Mouse (Mus musculus) colon, adult 2 months (tissue): Measurements from ENCODE around the gene Fbxw5. TPM values are rescaled to one million over a fixed set of nuclear protein-coding genes. Genes with fewer than 3 reads are reported as not detected.

Experiments used
- polyA plus RNA-seq: library from polyadenylated mRNA; depleted of rRNA; stranded (reverse); fragments of >200 nt; gene quantifications from 2 replicates; pipeline ENCODE4 v1.2.3, GENCODE M21; 2012; rRNA removed

The Fbxw5 gene
- polyA plus RNA-seq, result 23.6 and 29.7 TPM in 2 replicates

GRCm38 (mm10) chr2:25500576-25501405 lies at the start of gene Fbxw5:
Gene Fbxw5, plus strand, starts transcription at chr2:25500750.

DNA sequence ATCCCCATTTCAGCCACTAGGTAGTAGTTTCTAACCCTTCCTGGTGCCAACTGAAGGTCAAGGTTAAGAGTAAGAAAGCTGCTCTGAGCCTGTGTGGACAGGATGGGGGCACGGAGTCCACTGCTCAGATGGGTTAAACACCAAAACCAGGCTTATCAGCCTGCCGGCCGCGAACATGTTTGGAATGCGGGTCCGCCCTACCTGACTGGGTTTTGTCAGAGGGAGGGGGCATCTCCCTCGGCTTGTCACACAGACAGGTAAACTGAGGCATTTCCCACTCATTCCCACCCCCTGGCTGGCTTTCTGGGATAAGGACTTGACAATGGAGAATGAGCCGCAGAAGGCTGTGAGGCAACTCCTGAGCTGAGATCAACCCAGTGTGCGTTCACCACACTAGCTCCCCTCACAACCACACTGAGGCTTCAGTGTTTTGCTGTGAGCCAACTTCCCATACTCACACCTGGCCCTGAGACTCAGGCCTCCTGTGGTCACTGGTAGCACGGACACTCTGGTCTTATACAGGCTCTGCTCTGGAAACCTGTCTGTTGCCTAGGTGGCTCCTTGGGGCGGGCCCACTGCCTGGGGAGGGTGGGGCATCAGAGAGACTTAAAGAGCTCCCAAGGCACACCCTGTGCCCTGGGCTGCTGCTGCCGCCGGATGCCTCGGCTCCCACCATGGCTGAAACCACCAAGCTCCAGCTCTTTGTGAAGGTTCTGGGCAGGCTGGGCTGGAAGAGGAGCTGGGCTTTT lies 44.2 kb upstream of the Fbxw5 start, which contains the start of gene Clic3:
TSS of gene Clic3 (plus strand) at position 634 of the 749 bp plus-strand sequence.

DNA sequence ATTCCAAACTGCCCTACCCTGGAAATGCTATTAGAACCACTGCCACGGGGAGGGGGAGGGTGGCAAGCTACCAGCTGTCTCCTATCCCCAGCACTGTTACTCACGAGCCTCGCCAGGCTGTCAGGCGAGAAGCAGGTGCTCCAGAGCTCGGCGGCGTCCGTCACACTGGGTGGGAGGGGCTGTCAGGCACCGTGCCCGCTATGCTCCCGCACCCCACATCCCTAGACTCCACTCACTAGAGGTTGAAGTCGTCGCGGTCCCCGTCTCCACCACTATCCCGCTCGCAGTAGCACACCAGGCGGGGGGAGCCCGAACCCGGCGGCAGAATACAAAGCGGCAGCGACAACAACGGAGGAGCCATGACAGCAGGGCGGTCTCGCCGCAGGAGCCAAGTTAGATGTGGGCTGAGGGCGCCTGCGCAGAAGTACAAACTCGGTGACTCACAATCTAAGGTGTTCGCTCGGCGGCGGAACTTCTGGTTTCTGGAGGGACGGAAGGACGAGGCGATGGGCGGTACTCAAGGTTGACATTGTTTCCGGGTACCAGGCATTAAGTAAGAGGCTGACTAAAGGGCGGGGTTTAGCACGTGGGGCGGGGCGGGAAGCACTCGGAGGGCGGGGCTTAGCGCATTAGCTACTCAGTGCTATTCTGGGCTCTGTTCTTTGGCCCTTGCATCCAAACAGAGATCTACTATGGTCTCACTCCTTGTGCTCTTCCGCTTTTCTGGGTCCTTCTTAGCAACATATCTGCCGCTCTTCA lies 39.8 kb upstream of the Fbxw5 start, which contains the start of gene Paxx:
TSS of gene Paxx (minus strand) at position 544 of the 759 bp plus-strand sequence.

DNA sequence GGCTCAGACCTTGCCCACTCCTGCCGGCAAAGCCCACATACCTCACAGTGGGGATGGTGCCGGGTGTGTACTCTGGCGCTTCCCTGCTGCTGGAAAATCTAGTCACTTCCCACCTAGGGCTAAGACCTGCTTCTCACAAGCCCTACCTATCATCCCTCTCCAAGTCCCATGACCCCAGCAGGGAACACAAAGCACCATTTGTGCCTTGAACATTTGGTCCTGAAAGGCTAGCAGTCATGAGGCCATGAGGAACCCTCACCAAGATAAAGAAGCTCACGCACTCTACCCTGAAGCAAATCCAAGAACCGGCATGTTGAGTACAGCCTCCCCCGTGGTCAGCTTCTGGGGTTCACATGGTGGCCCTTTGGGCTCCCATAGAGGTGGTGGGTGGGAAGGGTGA lies 30.6 kb upstream of the Fbxw5 start, which contains the start of gene Ptgds:
TSS of gene Ptgds (minus strand) at position 78 of the 400 bp plus-strand sequence.

GRCm38 (mm10) chr2:25493476-25493961 lies 7.0 kb upstream of the Fbxw5 start, which contains the start of gene Lcn12:
Gene Lcn12, minus strand, starts transcription at chr2:25493911.

GRCm38 (mm10) chr2:25501593-25502486 lies 1.3 kb downstream of the Fbxw5 start, which contains the start of gene C8g:
Gene C8g, minus strand, starts transcription at chr2:25501719.

DNA sequence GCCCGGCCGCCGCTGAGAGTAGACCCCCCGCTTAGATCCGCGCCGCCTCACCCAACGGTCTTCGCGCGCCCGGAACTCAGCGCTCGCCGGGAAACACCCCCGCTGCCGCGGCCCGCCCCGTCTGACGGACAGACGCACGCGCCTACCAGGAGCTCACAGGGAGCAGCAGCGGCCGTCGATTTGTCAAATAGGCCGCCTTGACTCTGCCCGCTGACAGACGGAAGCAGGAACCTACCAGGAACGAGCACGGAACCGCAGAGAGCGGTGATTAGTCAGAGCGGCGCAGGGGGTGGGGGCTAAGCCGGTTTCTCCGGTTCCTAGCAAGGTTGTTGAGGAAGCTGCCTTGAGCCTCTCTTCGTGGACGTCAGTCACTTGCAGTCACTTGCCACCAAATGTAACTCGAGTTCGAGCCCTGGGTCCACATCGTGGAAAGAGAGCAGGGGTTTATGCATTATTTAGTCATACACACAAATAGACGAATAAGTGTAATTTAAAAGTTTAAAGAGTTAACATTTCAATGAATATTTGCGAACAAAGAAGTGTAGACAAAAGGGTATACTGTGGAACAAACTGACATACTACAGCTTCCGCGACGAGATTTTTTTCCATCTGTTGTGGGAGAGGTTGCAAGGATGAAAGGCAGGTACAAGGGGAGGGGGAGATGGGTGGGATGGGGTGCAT lies 46.4 kb downstream of the Fbxw5 start, which contains the start of gene Traf2:
TSS of gene Traf2 (minus strand) at position 130 of the 681 bp plus-strand sequence.

Other genes with a start within 250 kb of the Fbxw5 start
- gene Tmem203, start 245.3 kb upstream of the Fbxw5 start, polyA plus RNA-seq, result 39.1 and 59.2 TPM in 2 replicates
- 194 and 199 TPM in 2 replicates for gene Tprn, start 238.1 kb upstream of the Fbxw5 start, polyA plus RNA-seq
- 68.4 and 69.1 TPM in 2 replicates for gene Ssna1, start 228.3 kb upstream of the Fbxw5 start, polyA plus RNA-seq
- 80.9 and 85.4 TPM in 2 replicates for gene Anapc2, start 228.3 kb upstream of the Fbxw5 start, polyA plus RNA-seq
- not detected in 2 replicates for gene Tmem210, start 212.6 kb upstream of the Fbxw5 start, polyA plus RNA-seq
- 197 and 281 TPM in 2 replicates for gene Lrrc26, start 210.8 kb upstream of the Fbxw5 start, polyA plus RNA-seq
- gene Grin1, start 181.6 kb upstream of the Fbxw5 start, polyA plus RNA-seq, result 1.5 TPM in 2 replicates
- 15.6 and 17.3 TPM in 2 replicates for gene Man1b1, start 168.4 kb upstream of the Fbxw5 start, polyA plus RNA-seq
- gene Dpp7, start 144.4 kb upstream of the Fbxw5 start, polyA plus RNA-seq, result 37.3 and 38.5 TPM in 2 replicates
- gene Uap1l1, start 135.1 kb upstream of the Fbxw5 start, polyA plus RNA-seq, result 53.2 and 76.3 TPM in 2 replicates
- gene Sapcd2, start 128.4 kb upstream of the Fbxw5 start, polyA plus RNA-seq, result 24.4 and 27.1 TPM in 2 replicates
- gene Entpd2, start 104.9 kb upstream of the Fbxw5 start, polyA plus RNA-seq, result 66.7 and 73.6 TPM in 2 replicates
- 246 and 266 TPM in 2 replicates for gene Npdc1, start 101.4 kb upstream of the Fbxw5 start, polyA plus RNA-seq
- gene Fut7, start 77.5 kb upstream of the Fbxw5 start, polyA plus RNA-seq, result 0.19 and 0.25 TPM in 2 replicates
- gene Abca2, start 72.0 kb upstream of the Fbxw5 start, polyA plus RNA-seq, result 19.3 and 24.9 TPM in 2 replicates
- 1.6 and 2.1 TPM in 2 replicates for gene Clic3, start 43.9 kb upstream of the Fbxw5 start, polyA plus RNA-seq
- 66.2 and 79.3 TPM in 2 replicates for gene Paxx, start 39.7 kb upstream of the Fbxw5 start, polyA plus RNA-seq
- 0.21 and 0.37 TPM in 2 replicates for gene Ptgds, start 30.7 kb upstream of the Fbxw5 start, polyA plus RNA-seq
- not detected in 2 replicates for gene Lcn12, start 6.8 kb upstream of the Fbxw5 start, polyA plus RNA-seq
- 1.7 and 2.4 TPM in 2 replicates for gene C8g, start 969 bp downstream of the Fbxw5 start, polyA plus RNA-seq
- gene Traf2, start 46.2 kb downstream of the Fbxw5 start, polyA plus RNA-seq, result 13.4 and 15.1 TPM in 2 replicates
- 208 and 259 TPM in 2 replicates for gene Edf1, start 57.1 kb downstream of the Fbxw5 start, polyA plus RNA-seq
- gene Mamdc4, start 74.1 kb downstream of the Fbxw5 start, polyA plus RNA-seq, result 3.1 and 10.3 TPM in 2 replicates
- 20.9 and 24.9 TPM in 2 replicates for gene Phpt1, start 74.5 kb downstream of the Fbxw5 start, polyA plus RNA-seq
- gene Ajm1, start 81.0 kb downstream of the Fbxw5 start, polyA plus RNA-seq, result 2.2 and 2.4 TPM in 2 replicates
- gene Rabl6, start 107.8 kb downstream of the Fbxw5 start, polyA plus RNA-seq, result 64.1 and 64.2 TPM in 2 replicates
- 0.07 TPM in 2 replicates for gene Ccdc183, start 116.9 kb downstream of the Fbxw5 start, polyA plus RNA-seq
- gene Tmem141, start 121.3 kb downstream of the Fbxw5 start, polyA plus RNA-seq, result 20.6 and 23.5 TPM in 2 replicates
- 9.5 and 10.1 TPM in 2 replicates for gene Fcna, start 127.3 kb downstream of the Fbxw5 start, polyA plus RNA-seq
- not detected in 2 replicates for gene Lcn8, start 152.4 kb downstream of the Fbxw5 start, polyA plus RNA-seq
- gene Lcn5, start 157.2 kb downstream of the Fbxw5 start, polyA plus RNA-seq, result not detected in 2 replicates
- not detected in 2 replicates for gene Lcn6, start 176.0 kb downstream of the Fbxw5 start, polyA plus RNA-seq
- gene Lcn10, start 182.0 kb downstream of the Fbxw5 start, polyA plus RNA-seq, result not detected in 2 replicates
- not detected in 2 replicates for gene Obp2a, start 199.3 kb downstream of the Fbxw5 start, polyA plus RNA-seq
- 43.1 and 46.6 TPM in 2 replicates for gene Bmyc, start 206.0 kb downstream of the Fbxw5 start, polyA plus RNA-seq
- gene Obp2b, start 236.3 kb downstream of the Fbxw5 start, polyA plus RNA-seq, result not detected in 2 replicates